Mouse (Mus musculus): ENCODE data around the gene Atoh1.

DNA sequence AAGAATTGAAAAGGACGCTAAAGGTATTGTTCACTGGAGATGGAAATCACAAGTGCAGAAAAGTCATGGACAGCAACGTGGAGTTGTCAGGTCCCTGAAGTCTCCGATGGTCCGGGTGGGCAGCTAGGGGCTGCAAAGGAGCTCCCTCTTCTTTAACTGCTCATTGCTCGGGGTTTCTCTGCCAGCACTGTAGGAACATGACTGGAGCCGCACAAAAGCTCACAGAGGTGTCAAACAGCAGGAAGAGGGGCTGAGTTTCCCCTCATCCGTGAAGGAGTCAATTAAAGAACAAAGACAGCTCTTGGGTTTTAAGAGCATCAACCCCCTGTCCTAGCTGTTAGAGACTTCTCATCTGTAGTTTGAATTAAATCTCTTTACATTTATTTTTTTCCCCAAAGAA, 44.5 kb downstream of the Atoh1 start:
- TF ChIP-seq GATA1 (IDR thresholded peaks at IDR 0.05; ENCODE audit: low read length) (no peak), TAL1 (IDR thresholded peaks at IDR 0.05; ENCODE audit: low read length) (no peak)

Data from erythroblast, embryonic 14.5 days (primary cell).